Mouse (Mus musculus): Measurements from ENCODE around the gene Gpatch8. TPM values are rescaled to one million over a fixed set of nuclear protein-coding genes. Genes with fewer than 3 reads are reported as not detected.

The Gpatch8 gene
- polyA plus RNA-seq, 1 experiment from 2014 or later, result 46.1 TPM

- ATAC-seq (ENCODE audit: insufficient read depth, low FRiP score, low TSS enrichment), result no peak
- 65% methylated on average over 16 of the region's 16 CpGs for WGBS
- Histone ChIP-seq H3K9ac (ENCODE audit: low read length) (no peak overlapping the region), H3K27me3 (ENCODE audit: control insufficient read depth, insufficient read depth, low read length) (peaks cover 15% of the 10 kb centered on the region), H3K9me3 (ENCODE audit: control insufficient read depth, low read length) (no peaks in the 10 kb centered on the region), H3K36me3 (ENCODE audit: control insufficient read depth, insufficient read depth, low read length) (no peaks in the 10 kb centered on the region), H3K4me3 (ENCODE audit: low read depth, low read length) (no peak overlapping the region), H3K4me2 (ENCODE audit: low read depth) (no peak overlapping the region), H3K4me1 (ENCODE audit: control insufficient read depth, insufficient read depth, low read length) (peaks cover 3% of the 10 kb centered on the region; the same call in 1 of the 2 replicates), H3K27ac (ENCODE audit: low read depth, low read length) (no peak overlapping the region)
- no peak for DNase-seq (ENCODE audit: low spot score)
Measured at GRCm38 (mm10) chr11:102460541-102460940, 95.7 kb downstream of the Gpatch8 start.

DNA sequence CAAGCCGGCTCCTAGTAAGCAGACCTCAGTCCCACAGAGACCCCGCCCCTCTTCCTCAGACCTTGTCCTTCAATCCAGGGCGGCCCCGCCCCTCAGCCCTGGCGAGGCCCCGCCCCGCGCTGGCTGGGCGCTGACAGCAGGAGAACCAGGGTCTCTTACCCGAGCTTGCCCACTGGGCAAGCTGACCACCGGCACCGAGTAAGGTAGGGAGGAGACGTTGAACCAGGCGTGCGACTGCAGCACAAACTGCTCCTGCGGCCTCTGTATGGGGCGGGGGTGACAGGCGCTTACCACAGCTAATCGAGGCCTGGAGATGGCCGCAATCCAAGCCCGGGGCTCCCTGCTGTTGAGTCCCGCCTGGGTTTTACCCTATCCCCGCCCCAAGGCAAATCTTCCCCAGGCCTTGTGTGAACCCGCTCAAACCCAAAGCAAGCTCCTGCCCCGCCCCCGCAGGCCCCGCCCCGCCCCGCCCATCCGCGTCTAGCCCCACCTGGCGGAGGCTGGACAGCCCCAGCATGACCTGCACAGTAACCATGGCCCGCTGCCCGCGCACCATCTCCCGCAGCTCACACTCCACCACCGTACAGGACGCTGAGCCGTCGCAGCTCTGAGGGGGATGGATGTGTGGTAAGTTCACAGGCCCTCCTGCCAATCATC lies 100.3 kb downstream of the Gpatch8 start:
- peak overlapping the region; percentile 41 for H3K4me3 ChIP-seq (ENCODE audit: low read depth, low read length)
- peaks cover 8% of the 10 kb centered on the region for H3K4me1 ChIP-seq (ENCODE audit: control insufficient read depth, insufficient read depth, low read length)
- under 1% methylated on average over 39 of the region's 40 CpGs for WGBS
- ATAC-seq (ENCODE audit: insufficient read depth, low FRiP score, low TSS enrichment) (peak; percentile 87), DNase-seq (ENCODE audit: low spot score) (peak; percentile 90)
- H3K36me3 ChIP-seq (ENCODE audit: control insufficient read depth, insufficient read depth, low read length), result no peaks in the 10 kb centered on the region
- H3K27me3 ChIP-seq (ENCODE audit: control insufficient read depth, insufficient read depth, low read length), result peaks cover 12% of the 10 kb centered on the region
- H3K27ac ChIP-seq (ENCODE audit: low read depth, low read length), result no peak overlapping the region
- H3K9me3 ChIP-seq (ENCODE audit: control insufficient read depth, low read length), result no peaks in the 10 kb centered on the region
- peak overlapping the region; percentile 26 for H3K9ac ChIP-seq (ENCODE audit: low read length)
- H3K4me2 ChIP-seq (ENCODE audit: low read depth), result peak overlapping the region; percentile 90

DNA sequence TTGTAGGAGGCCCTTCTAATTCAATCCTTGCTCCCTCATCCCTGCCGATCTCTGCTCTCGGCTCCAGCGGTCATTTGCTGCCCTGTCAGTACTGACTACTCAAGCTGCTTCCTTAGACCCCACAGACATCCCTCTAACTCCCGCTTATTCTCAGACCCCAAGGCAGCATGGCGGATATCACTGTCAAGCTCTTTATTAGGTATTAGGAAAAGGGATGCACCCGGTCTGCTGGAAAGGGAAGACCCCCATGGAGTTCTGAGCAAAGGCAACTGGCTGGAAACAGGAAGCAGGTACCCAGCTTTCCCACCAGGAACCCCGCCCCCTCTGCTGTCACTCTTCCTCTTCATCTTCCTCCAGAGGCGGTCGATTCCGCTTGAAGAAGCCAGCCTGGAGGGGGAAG lies 103.1 kb downstream of the Gpatch8 start:
- H3K27ac ChIP-seq (ENCODE audit: low read depth, low read length), result no peak overlapping the region
- DNase-seq (ENCODE audit: low spot score) (no peak), ATAC-seq (ENCODE audit: insufficient read depth, low FRiP score, low TSS enrichment) (no peak)
- H3K4me3 ChIP-seq (ENCODE audit: low read depth, low read length), result no peak overlapping the region
- no peaks in the 10 kb centered on the region for H3K36me3 ChIP-seq (ENCODE audit: control insufficient read depth, insufficient read depth, low read length)
- no peaks in the 10 kb centered on the region for H3K9me3 ChIP-seq (ENCODE audit: control insufficient read depth, low read length)
- peaks cover 8% of the 10 kb centered on the region for H3K4me1 ChIP-seq (ENCODE audit: control insufficient read depth, insufficient read depth, low read length)
- no peak overlapping the region for H3K9ac ChIP-seq (ENCODE audit: low read length)
- WGBS, result 26% methylated on average over 10 of the region's 10 CpGs
- no peak overlapping the region for H3K4me2 ChIP-seq (ENCODE audit: low read depth)
- peaks cover 21% of the 10 kb centered on the region for H3K27me3 ChIP-seq (ENCODE audit: control insufficient read depth, insufficient read depth, low read length)

DNA sequence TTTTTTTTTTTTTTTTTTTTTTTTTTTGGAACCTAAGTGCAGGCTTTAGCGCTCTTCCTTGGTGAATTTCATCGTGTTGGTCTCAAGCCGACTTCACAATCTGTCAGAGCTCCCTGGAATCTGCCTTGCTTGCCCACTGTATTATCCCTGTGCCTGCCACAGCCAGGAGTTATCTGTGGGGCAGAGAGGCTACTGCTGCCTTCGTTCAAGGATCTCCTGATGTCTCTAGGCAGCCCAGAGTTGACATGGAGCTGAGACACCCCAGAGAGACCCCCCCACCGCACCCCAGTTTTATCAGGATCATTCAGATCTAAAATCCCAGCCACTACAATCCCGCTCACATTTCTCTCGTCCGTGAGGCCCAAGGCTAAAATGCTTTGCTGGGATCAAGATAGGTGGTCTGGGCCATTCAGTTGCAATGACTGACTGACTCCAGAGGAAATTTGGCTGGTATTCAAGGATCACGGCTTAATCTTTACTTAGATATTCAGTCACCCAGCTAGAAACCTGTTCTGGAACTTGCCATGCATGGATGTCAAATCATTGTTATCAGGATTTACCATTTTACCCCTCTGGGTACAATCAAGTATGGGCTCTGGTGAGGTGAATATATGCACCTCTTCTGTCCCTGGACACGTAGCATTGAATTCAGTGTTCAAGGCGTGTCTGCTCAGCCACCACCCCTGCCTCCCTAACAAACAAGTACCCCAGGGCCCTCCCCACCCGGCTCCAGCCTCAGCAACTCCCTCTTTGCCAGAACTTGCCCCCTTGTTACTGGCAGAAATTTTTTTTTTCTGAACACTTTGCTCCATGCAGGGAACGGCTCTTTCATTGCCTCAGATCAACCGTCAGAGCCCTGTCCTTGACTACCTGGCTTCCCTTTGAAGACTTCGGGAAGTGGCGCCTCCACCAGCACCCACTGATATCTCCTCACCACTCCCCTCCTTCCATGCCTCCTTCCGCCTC lies 106.9 kb downstream of the Gpatch8 start:
- H3K4me2 ChIP-seq (ENCODE audit: low read depth), result no peak overlapping the region
- no peaks in the 10 kb centered on the region for H3K9me3 ChIP-seq (ENCODE audit: control insufficient read depth, low read length)
- ATAC-seq (ENCODE audit: insufficient read depth, low FRiP score, low TSS enrichment), result no peak
- H3K4me1 ChIP-seq (ENCODE audit: control insufficient read depth, insufficient read depth, low read length), result peaks cover 20% of the 10 kb centered on the region
- H3K9ac ChIP-seq (ENCODE audit: low read length), result no peak overlapping the region
- H3K4me3 ChIP-seq (ENCODE audit: low read depth, low read length), result no peak overlapping the region
- H3K27me3 ChIP-seq (ENCODE audit: control insufficient read depth, insufficient read depth, low read length), result peaks cover 9% of the 10 kb centered on the region; the same call in 1 of the 2 replicates
- no peak overlapping the region for H3K27ac ChIP-seq (ENCODE audit: low read depth, low read length)
- 55% methylated on average over 17 of the region's 17 CpGs for WGBS
- no peak for DNase-seq (ENCODE audit: low spot score)
- no peaks in the 10 kb centered on the region for H3K36me3 ChIP-seq (ENCODE audit: control insufficient read depth, insufficient read depth, low read length)

DNA sequence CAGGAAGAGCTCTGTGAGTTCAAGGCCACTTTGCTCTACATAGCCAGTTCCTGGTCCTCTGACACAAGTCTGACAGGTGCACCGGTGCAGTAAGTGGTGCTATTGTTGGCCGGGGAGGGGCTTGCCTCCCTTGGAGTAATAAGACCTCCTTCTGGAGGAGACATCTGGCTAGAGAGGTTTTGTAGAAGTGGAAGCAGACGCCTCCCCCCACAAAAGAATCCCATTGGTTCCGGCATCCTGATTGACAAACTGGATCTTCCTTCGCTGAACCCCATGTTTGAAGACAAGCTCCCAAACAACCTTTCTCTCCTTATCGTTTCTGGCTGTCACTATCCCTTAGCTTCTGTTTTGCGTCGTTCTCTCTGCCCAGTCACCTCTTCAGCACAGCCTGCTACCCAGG lies 107.9 kb downstream of the Gpatch8 start:
- 0 out of 2 replicates have a peak, but pooled peaks cover 2% of the 10 kb centered on the region for H3K36me3 ChIP-seq (ENCODE audit: control insufficient read depth, insufficient read depth, low read length)
- no peak overlapping the region for H3K4me2 ChIP-seq (ENCODE audit: low read depth)
- no peak overlapping the region for H3K9ac ChIP-seq (ENCODE audit: low read length)
- DNase-seq (ENCODE audit: low spot score), result no peak
- 0 out of 2 replicates have a peak overlapping the region, but pooled peaks have one; percentile 4 for H3K4me3 ChIP-seq (ENCODE audit: low read depth, low read length)
- no peaks in the 10 kb centered on the region for H3K9me3 ChIP-seq (ENCODE audit: control insufficient read depth, low read length)
- H3K4me1 ChIP-seq (ENCODE audit: control insufficient read depth, insufficient read depth, low read length), result peaks cover 20% of the 10 kb centered on the region
- no peak for ATAC-seq (ENCODE audit: insufficient read depth, low FRiP score, low TSS enrichment)
- H3K27ac ChIP-seq (ENCODE audit: low read depth, low read length), result no peak overlapping the region
- 15% methylated on average over 8 of the region's 8 CpGs for WGBS
- peaks cover 9% of the 10 kb centered on the region; the same call in 1 of the 2 replicates for H3K27me3 ChIP-seq (ENCODE audit: control insufficient read depth, insufficient read depth, low read length)

GRCm38 (mm10) chr11:102447497-102447896 lies 108.7 kb downstream of the Gpatch8 start, which contains the start of gene Fam171a2:
TSS of gene Fam171a2 (minus strand) at chr11:102447682.
- Histone ChIP-seq H3K9me3 (ENCODE audit: control insufficient read depth, low read length) (no peaks in the 10 kb centered on the region), H3K4me3 (ENCODE audit: low read depth, low read length) (peak within 1 kb of the TSS; percentile 97), H3K4me2 (ENCODE audit: low read depth) (peak within 1 kb of the TSS; percentile 90), H3K27ac (ENCODE audit: low read depth, low read length) (peak within 1 kb of the TSS; percentile 88), H3K9ac (ENCODE audit: low read length) (peak within 1 kb of the TSS; percentile 98), H3K36me3 (ENCODE audit: control insufficient read depth, insufficient read depth, low read length) (peaks cover 4% of the 10 kb centered on the region), H3K27me3 (ENCODE audit: control insufficient read depth, insufficient read depth, low read length) (peaks cover 9% of the 10 kb centered on the region; the same call in 1 of the 2 replicates), H3K4me1 (ENCODE audit: control insufficient read depth, insufficient read depth, low read length) (peaks cover 20% of the 10 kb centered on the region)
- ATAC-seq (ENCODE audit: insufficient read depth, low FRiP score, low TSS enrichment) (peak; percentile 72), DNase-seq (ENCODE audit: low spot score) (peak; percentile 93)
- WGBS, result under 1% methylated on average over 39 of the region's 40 CpGs

GRCm38 (mm10) chr11:102446581-102447461 lies 109.4 kb downstream of the Gpatch8 start:
- Histone ChIP-seq H3K27ac (ENCODE audit: low read depth, low read length) (peak overlapping the region; percentile 88), H3K9me3 (ENCODE audit: control insufficient read depth, low read length) (no peaks in the 10 kb centered on the region), H3K9ac (ENCODE audit: low read length) (peak overlapping the region; percentile 98), H3K4me3 (ENCODE audit: low read depth, low read length) (peak overlapping the region; percentile 97), H3K4me2 (ENCODE audit: low read depth) (peak overlapping the region; percentile 90), H3K27me3 (ENCODE audit: control insufficient read depth, insufficient read depth, low read length) (peaks cover 9% of the 10 kb centered on the region; the same call in 1 of the 2 replicates), H3K36me3 (ENCODE audit: control insufficient read depth, insufficient read depth, low read length) (peaks cover 4% of the 10 kb centered on the region), H3K4me1 (ENCODE audit: control insufficient read depth, insufficient read depth, low read length) (peaks cover 20% of the 10 kb centered on the region)
- ATAC-seq (ENCODE audit: insufficient read depth, low FRiP score, low TSS enrichment) (peak; percentile 68), DNase-seq (ENCODE audit: low spot score) (peak; percentile 73)
- under 1% methylated on average over 41 of the region's 49 CpGs for WGBS

- Histone ChIP-seq H3K27me3 (ENCODE audit: control insufficient read depth, insufficient read depth, low read length) (peaks cover 9% of the 10 kb centered on the region; the same call in 1 of the 2 replicates), H3K9me3 (ENCODE audit: control insufficient read depth, low read length) (no peaks in the 10 kb centered on the region), H3K4me1 (ENCODE audit: control insufficient read depth, insufficient read depth, low read length) (peaks cover 20% of the 10 kb centered on the region), H3K27ac (ENCODE audit: low read depth, low read length) (no peak overlapping the region), H3K4me2 (ENCODE audit: low read depth) (peak overlapping the region; percentile 90), H3K9ac (ENCODE audit: low read length) (peak overlapping the region; percentile 98), H3K4me3 (ENCODE audit: low read depth, low read length) (peak overlapping the region; percentile 97), H3K36me3 (ENCODE audit: control insufficient read depth, insufficient read depth, low read length) (peaks cover 4% of the 10 kb centered on the region)
- 19% methylated on average over 7 of the region's 7 CpGs for WGBS
- DNase-seq (ENCODE audit: low spot score), result no peak
- no peak for ATAC-seq (ENCODE audit: insufficient read depth, low FRiP score, low TSS enrichment)
Measured at GRCm38 (mm10) chr11:102445891-102446361, 110.3 kb downstream of the Gpatch8 start.

Measured in neural tube, embryonic 11.5 days (tissue).